Mouse (Mus musculus): Measurements from ENCODE around the gene Gcc1. TPM values are rescaled to one million over a fixed set of nuclear protein-coding genes. Genes with fewer than 3 reads are reported as not detected.
A peak's percentile ranks its signal among the peaks of the same experiment; 100 is the strongest.

The Gcc1 gene
- total and polyA plus RNA-seq, 3 experiments: 9.0 to 9.2 TPM; not detected in 1

- Histone ChIP-seq H3K27me3 (ENCODE audit: control insufficient read depth in 1 of 2, insufficient read depth in 2 of 2, low read length in 2 of 2) (peaks cover 0 to 3% of the 10 kb centered on the region in 2 experiments; a peak in 2 of 4 replicates), H3K9ac (ENCODE audit: control insufficient read depth, low read depth, low read length, poor library complexity, severe bottlenecking) (no peak overlapping the region), H3K4me3 (ENCODE audit: control insufficient read depth in 1 of 2, insufficient read depth in 1 of 2, low read depth in 2 of 2, low read length in 2 of 2) (no peak overlapping the region), H3K9me3 (replicated peaks; ENCODE audit: insufficient read depth, low read length) (no peaks in the 10 kb centered on the region), H3K36me3 (ENCODE audit: control insufficient read depth in 1 of 2, insufficient read depth in 2 of 2, low read length in 2 of 2) (no peaks in the 10 kb centered on the region), H3K27ac (ENCODE audit: control insufficient read depth, low read depth, low read length) (no peak overlapping the region), H3K4me1 (ENCODE audit: control insufficient read depth in 1 of 2, insufficient read depth in 2 of 2, low read length in 2 of 2) (no peaks in the 10 kb centered on the region), H3K79me2 (ENCODE audit: control insufficient read depth, insufficient read depth, low read length, poor library complexity) (no peaks in the 10 kb centered on the region)
- TF ChIP-seq GATA1 (IDR thresholded peaks at IDR 0.05; ENCODE audit: low read depth, low read length): no peak
- no peak for TF ChIP-seq POLR2AphosphoS5 (IDR thresholded peaks at IDR 0.05; ENCODE audit: borderline replicate concordance, low read depth, low read length)
- TF ChIP-seq TAL1 (IDR thresholded peaks at IDR 0.05; ENCODE audit: low read length): no peak
- no peak for TF ChIP-seq KAT2A (conservative IDR thresholded peaks at IDR 0.05; ENCODE audit: low read depth, low read length)
- no peak for TF ChIP-seq USF2 (IDR thresholded peaks at IDR 0.05; ENCODE audit: borderline replicate concordance in 1 of 2, insufficient read depth in 1 of 2, low read depth in 1 of 2, low read length in 2 of 2)
- no peak for TF ChIP-seq CHD2 (IDR thresholded peaks at IDR 0.05; ENCODE audit: low read length)
- no peak for TF ChIP-seq UBTF (IDR thresholded peaks at IDR 0.05; ENCODE audit: borderline replicate concordance, insufficient read depth, low read depth, low read length)
- TF ChIP-seq POLR2A (IDR thresholded peaks at IDR 0.05; ENCODE audit: control insufficient read depth in 1 of 2, insufficient read depth in 1 of 2, low read depth in 1 of 2, low read length in 2 of 2, poor library complexity in 1 of 2): no peak
- no peak for TF ChIP-seq TCF12 (IDR thresholded peaks at IDR 0.05; ENCODE audit: low read depth, low read length)
- TF ChIP-seq ELF1 (IDR thresholded peaks at IDR 0.05; ENCODE audit: low read depth, low read length): no peak
- TF ChIP-seq MYB (IDR thresholded peaks at IDR 0.05; ENCODE audit: low read depth, low read length): no peak
- no peak for TF ChIP-seq SMC3 (IDR thresholded peaks at IDR 0.05; ENCODE audit: low read depth, low read length)
- no peak for TF ChIP-seq ZMIZ1 (IDR thresholded peaks at IDR 0.05; ENCODE audit: low read depth, low read length)
- no peak for TF ChIP-seq ZNF384 (IDR thresholded peaks at IDR 0.05; ENCODE audit: low read depth, low read length)
- TF ChIP-seq E2F4 (IDR thresholded peaks at IDR 0.05; ENCODE audit: borderline replicate concordance, low read depth, low read length): no peak
- TF ChIP-seq EP300 (IDR thresholded peaks at IDR 0.05; ENCODE audit: low read depth in 1 of 2, low read length in 2 of 2): no peak
- TF ChIP-seq CHD1 (IDR thresholded peaks at IDR 0.05; ENCODE audit: low read depth, low read length): no peak
- no peak for TF ChIP-seq CTCF (IDR thresholded peaks at IDR 0.05 in 2 of 3, conservative IDR thresholded peaks at IDR 0.05 in 1 of 3; ENCODE audit: control insufficient read depth in 1 of 3, insufficient read depth in 1 of 3, low read depth in 2 of 3, low read length in 3 of 3, poor library complexity in 1 of 3, severe bottlenecking in 1 of 3)
- no peak for TF ChIP-seq RCOR1 (IDR thresholded peaks at IDR 0.05; ENCODE audit: low read depth, low read length)
- TF ChIP-seq MXI1 (IDR thresholded peaks at IDR 0.05; ENCODE audit: low read depth, low read length): no peak
- no peak for DNase-seq (ENCODE audit: low read depth, low spot score)
Observed at GRCm38 (mm10) chr6:28471284-28472035, 43.3 kb upstream of the Gcc1 start.

GRCm38 (mm10) chr6:28470621-28471020 is 42.4 kb upstream of the Gcc1 start:
- TF ChIP-seq POLR2A (IDR thresholded peaks at IDR 0.05; ENCODE audit: control insufficient read depth in 1 of 2, insufficient read depth in 1 of 2, low read depth in 1 of 2, low read length in 2 of 2, poor library complexity in 1 of 2) (no peak), JUND (IDR thresholded peaks at IDR 0.05; ENCODE audit: low read depth, low read length) (no peak), ZC3H11A (IDR thresholded peaks at IDR 0.05; ENCODE audit: low read depth, low read length) (no peak), EP300 (IDR thresholded peaks at IDR 0.05; ENCODE audit: low read depth in 1 of 2, low read length in 2 of 2) (no peak), GABPA (IDR thresholded peaks at IDR 0.05; ENCODE audit: low read depth, low read length) (no peak), CHD2 (IDR thresholded peaks at IDR 0.05; ENCODE audit: low read length) (no peak), MAFK (IDR thresholded peaks at IDR 0.05; ENCODE audit: borderline replicate concordance, low read depth, low read length) (no peak), CTCF (IDR thresholded peaks at IDR 0.05 in 2 of 3, conservative IDR thresholded peaks at IDR 0.05 in 1 of 3; ENCODE audit: control insufficient read depth in 1 of 3, insufficient read depth in 1 of 3, low read depth in 2 of 3, low read length in 3 of 3, poor library complexity in 1 of 3, severe bottlenecking in 1 of 3) (peak in 1 of 3 experiments; percentile 8; a peak in 1 of 6 replicates)
- no peaks in the 10 kb centered on the region for H3K4me1 ChIP-seq (ENCODE audit: control insufficient read depth in 1 of 2, insufficient read depth in 2 of 2, low read length in 2 of 2)

More at GRCm38 (mm10) chr6:28470621-28471020, 42.4 kb upstream of the Gcc1 start:
- Histone ChIP-seq H3K9me3 (replicated peaks; ENCODE audit: insufficient read depth, low read length) (no peaks in the 10 kb centered on the region), H3K4me3 (ENCODE audit: control insufficient read depth in 1 of 2, insufficient read depth in 1 of 2, low read depth in 2 of 2, low read length in 2 of 2) (no peak overlapping the region), H3K27me3 (ENCODE audit: control insufficient read depth in 1 of 2, insufficient read depth in 2 of 2, low read length in 2 of 2) (peaks cover 0 to 3% of the 10 kb centered on the region in 2 experiments; a peak in 2 of 4 replicates), H3K36me3 (ENCODE audit: control insufficient read depth in 1 of 2, insufficient read depth in 2 of 2, low read length in 2 of 2) (no peaks in the 10 kb centered on the region), H3K9ac (ENCODE audit: control insufficient read depth, low read depth, low read length, poor library complexity, severe bottlenecking) (no peak overlapping the region), H3K79me2 (ENCODE audit: control insufficient read depth, insufficient read depth, low read length, poor library complexity) (no peaks in the 10 kb centered on the region), H3K27ac (ENCODE audit: control insufficient read depth, low read depth, low read length) (no peak overlapping the region)
- no peak for DNase-seq (ENCODE audit: low read depth, low spot score)

All from MEL (cell line).